Mouse (Mus musculus) liver, embryonic 14.5 days (tissue): ENCODE data around the gene Dennd1a. TPM values are rescaled to one million over a fixed set of nuclear protein-coding genes. Genes with fewer than 3 reads are reported as not detected.

Experiments used
- ATAC-seq: fragments of 200-750 bp; cut with Nextera tagmentation; 2 replicates; pipeline ENCODE4 v1.8.0; 2017; ENCODE audit warnings: moderate number of reproducible peaks, mild to moderate bottlenecking, moderate library complexity; ENCODE audit not compliant: insufficient read depth
- DNase-seq, 3 experiments: peaks; one replicate each; pipeline ENCODE4 v3.0.0-alpha.2; 2012 to 2013; ENCODE audit warnings: low read depth in 3 of 3, low spot score in 3 of 3
- H3K27ac ChIP-seq: fragments of 300-500 bp; sonication (generic); 2 replicates; pipeline ENCODE4 v1.5.1; 2014; ENCODE audit warnings: moderate library complexity, mild to moderate bottlenecking, control low read depth, inconsistent platforms
- H3K27me3 ChIP-seq: fragments of 300-500 bp; sonication (generic); 2 replicates; pipeline ENCODE4 v1.6.1; 2014; ENCODE audit warnings: mild to moderate bottlenecking, low read length, moderate library complexity; ENCODE audit not compliant: control insufficient read depth, insufficient read depth
- H3K36me3 ChIP-seq: fragments of 300-500 bp; sonication (generic); replicated peaks from 2 replicates; pipeline ENCODE4 v1.6.1; 2014; ENCODE audit warnings: low read depth; ENCODE audit not compliant: control insufficient read depth, insufficient read depth
- H3K4me1 ChIP-seq, 2 experiments: fragments of 200-500 bp in 1 of 2; fragments of 300-500 bp in 1 of 2; sonication (generic) in 1 of 2; replicated peaks; 2 replicates each; pipeline ENCODE4 v1.6.1; 2012 to 2014; ENCODE audit warnings: antibody characterized with exemption in 1 of 2, inconsistent platforms in 1 of 2, low read length in 1 of 2; ENCODE audit not compliant: control insufficient read depth in 2 of 2, insufficient read depth in 2 of 2
- H3K4me2 ChIP-seq: fragments of 300-500 bp; sonication (generic); 2 replicates; pipeline ENCODE4 v1.6.1; 2014; ENCODE audit warnings: low read depth, mild to moderate bottlenecking, control low read depth, moderate library complexity
- H3K4me3 ChIP-seq, 2 experiments: fragments of 200-500 bp in 1 of 2; fragments of 300-500 bp in 1 of 2; sonication (generic) in 1 of 2; 2 replicates each; pipeline ENCODE4 v1.5.1; 2012 to 2014; ENCODE audit warnings: low read depth in 2 of 2, low read length in 2 of 2, mild to moderate bottlenecking in 2 of 2, control low read depth in 1 of 2, inconsistent platforms in 1 of 2, moderate library complexity in 1 of 2; ENCODE audit not compliant: insufficient read depth in 1 of 2
- H3K9ac ChIP-seq: fragments of 300-500 bp; sonication (generic); replicated peaks from 2 replicates; pipeline ENCODE4 v1.6.1; 2014; ENCODE audit warnings: mild to moderate bottlenecking, control low read depth, moderate library complexity
- H3K9me3 ChIP-seq: fragments of 300-500 bp; sonication (generic); 2 replicates; pipeline ENCODE4 v1.6.1; 2016; ENCODE audit warnings: low read length, mixed read lengths; ENCODE audit not compliant: control insufficient read depth
- CTCF ChIP-seq: IDR thresholded peaks from 2 replicates; pipeline ENCODE4 v1.5.1; 2016; ENCODE audit warnings: antibody characterized with exemption, low read depth, control low read depth
- EP300 ChIP-seq: IDR thresholded peaks from 2 replicates; pipeline ENCODE4 v1.6.1; 2016; ENCODE audit warnings: antibody characterized with exemption, low read depth
- WGBS: fragments of 180-500 bp; shearing (Covaris S2); extraction: QIAGEN DNeasy Blood & Tissue Kit; methylation state at CpG from one replicate; pipeline ENCODE4 v1.1.7; 2014; ENCODE audit not compliant: insufficient replicate concordance; 5-methylcytosine and 5-hydroxymethylcytosine counted together
- polyA plus RNA-seq, 2 experiments: library from polyadenylated mRNA; depleted of rRNA in 1 of 2; stranded (reverse) in 1 of 2; unstranded in 1 of 2; fragments of >200 nt; fragmentation: Nextera tagmentation in 1 of 2; extraction: Ambion mirVana in 1 of 2; gene quantifications; 2 replicates each; pipeline versions ENCODE4 v1.2.1 to v1.2.3; 2012 to 2014

Dennd1a gene
- polyA plus RNA-seq, 2 experiments = 5.5 to 6.5 TPM

GRCm38 (mm10) chr2:37776611-37777411 lies 510.4 kb downstream of the Dennd1a start:
- Histone ChIP-seq H3K9me3 (no peaks in the 10 kb centered on the region), H3K4me3 (peak overlapping the region in 1 of 2 experiments; percentile 19; a peak in 1 of 4 replicates), H3K4me2 (peak overlapping the region; percentile 23), H3K4me1 (peaks cover 10 to 24% of the 10 kb centered on the region in 2 experiments), H3K27ac (no peak overlapping the region), H3K9ac (no peak overlapping the region), H3K36me3 (no peaks in the 10 kb centered on the region), H3K27me3 (peaks cover 7% of the 10 kb centered on the region)
- TF ChIP-seq CTCF (no peak), EP300 (no peak)
- WGBS = 25% methylated on average over 20 of the region's 20 CpGs
- no peak for DNase-seq
- no peak for ATAC-seq

- Histone ChIP-seq H3K9me3 (no peaks in the 10 kb centered on the region), H3K4me2 (peak within 1 kb of the TSS; percentile 23), H3K9ac (no peak within 1 kb of the TSS), H3K4me3 (peak within 1 kb of the TSS in 1 of 2 experiments; percentile 19; a peak in 1 of 4 replicates), H3K27ac (no peak within 1 kb of the TSS), H3K27me3 (peaks cover 7% of the 10 kb centered on the region), H3K36me3 (no peaks in the 10 kb centered on the region), H3K4me1 (peaks cover 10 to 28% of the 10 kb centered on the region in 2 experiments)
- 7% methylated on average over 14 of the region's 18 CpGs for WGBS
- ATAC-seq = no peak
- no peak for DNase-seq
- TF ChIP-seq EP300 (no peak), CTCF (no peak)
Measured at GRCm38 (mm10) chr2:37776016-37776415, 511.2 kb downstream of the Dennd1a start, which contains the start of gene Crb2. Crb2 (plus strand) TSS chr2:37776249.

GRCm38 (mm10) chr2:37774571-37774970 lies 512.6 kb downstream of the Dennd1a start:
- Histone ChIP-seq H3K9ac (no peak overlapping the region), H3K36me3 (no peaks in the 10 kb centered on the region), H3K4me1 (peaks cover 0 to 14% of the 10 kb centered on the region in 2 experiments; a peak in 3 of 4 replicates), H3K4me3 (no peak overlapping the region), H3K27ac (no peak overlapping the region), H3K9me3 (no peaks in the 10 kb centered on the region), H3K4me2 (no peak overlapping the region), H3K27me3 (peaks cover 7% of the 10 kb centered on the region)
- no peak for DNase-seq
- no peak for ATAC-seq
- TF ChIP-seq EP300 (no peak), CTCF (peak; percentile 72)
- WGBS = 23% methylated on average over 5 of the region's 5 CpGs

GRCm38 (mm10) chr2:37771618-37772285 lies 515.4 kb downstream of the Dennd1a start:
- H3K27me3 ChIP-seq = peaks cover 7% of the 10 kb centered on the region
- 0% methylated on average over 18 of the region's 18 CpGs for WGBS
- H3K4me2 ChIP-seq = peak overlapping the region; percentile 47
- H3K9me3 ChIP-seq = no peaks in the 10 kb centered on the region
- no peaks in the 10 kb centered on the region for H3K36me3 ChIP-seq
- no peak overlapping the region for H3K27ac ChIP-seq
- no peak overlapping the region for H3K9ac ChIP-seq
- ATAC-seq (peak; percentile 69), DNase-seq (peak; percentile 63 to 69 (median 63))
- TF ChIP-seq CTCF = peak; percentile 93
- TF ChIP-seq EP300 = no peak
- H3K4me1 ChIP-seq = peaks cover 0 to 7% of the 10 kb centered on the region in 2 experiments; a peak in 2 of 4 replicates
- peak overlapping the region; percentile 11 to 70 for H3K4me3 ChIP-seq

GRCm38 (mm10) chr2:37769793-37770192 lies 517.4 kb downstream of the Dennd1a start:
- Histone ChIP-seq H3K4me1 (peaks cover 0 to 8% of the 10 kb centered on the region in 2 experiments; a peak in 2 of 4 replicates), H3K4me2 (no peak overlapping the region), H3K27ac (no peak overlapping the region), H3K27me3 (peaks cover 1% of the 10 kb centered on the region), H3K4me3 (no peak overlapping the region), H3K9me3 (no peaks in the 10 kb centered on the region), H3K9ac (no peak overlapping the region), H3K36me3 (no peaks in the 10 kb centered on the region)
- DNase-seq = no peak
- WGBS = 66% methylated on average over 8 of the region's 8 CpGs
- TF ChIP-seq EP300 = no peak
- no peak for TF ChIP-seq CTCF
- no peak for ATAC-seq
